Mouse (Mus musculus) embryo, embryonic 10.5 days (tissue): ENCODE measurements at regions not wholly inside any gene's neighbourhood (a gene's known extent, or its start where the extent isn't known, plus 50 kb on each side); places are given as distances from the start of the nearest gene placed in this dataset.

Experiments
- DNase-seq: peaks from one replicate; pipeline ENCODE4 v3.0.0-alpha.2; 2015; ENCODE audit warnings: low spot score

DNA sequence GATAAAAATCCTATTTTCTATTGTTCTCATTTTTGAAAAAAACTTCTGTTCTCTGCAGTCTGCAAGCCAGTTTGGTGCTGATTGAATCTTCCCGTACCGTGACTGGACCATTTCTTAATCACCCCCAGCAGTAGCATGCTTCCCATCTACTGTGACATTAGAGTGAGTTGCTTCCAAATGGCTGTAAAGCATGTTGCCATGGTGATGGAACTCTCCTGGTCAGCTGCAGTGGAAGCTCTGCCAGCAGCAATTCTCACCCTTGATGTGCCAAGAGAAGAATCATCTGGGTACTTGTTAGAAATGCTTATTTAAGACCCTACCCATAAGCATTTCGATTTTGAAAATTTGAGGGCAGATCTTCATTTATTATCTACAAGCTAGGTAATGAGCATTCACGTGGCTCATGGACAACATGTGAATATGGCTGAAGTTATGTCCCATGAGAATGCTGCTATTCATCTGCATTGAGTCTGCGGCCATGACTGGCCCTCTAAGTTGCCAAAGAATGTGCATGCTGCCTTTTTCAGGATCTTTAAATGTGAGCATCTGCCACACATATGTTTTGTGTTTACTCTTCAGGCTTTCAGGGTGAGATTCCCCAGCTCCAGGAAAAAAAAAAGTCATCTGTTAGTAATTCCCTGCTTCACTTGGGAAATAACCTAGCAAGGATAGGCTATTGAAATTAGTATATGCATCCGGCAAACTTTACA, 62.8 kb downstream of the H2al1n start:
- DNase-seq = peak; percentile 49

DNA sequence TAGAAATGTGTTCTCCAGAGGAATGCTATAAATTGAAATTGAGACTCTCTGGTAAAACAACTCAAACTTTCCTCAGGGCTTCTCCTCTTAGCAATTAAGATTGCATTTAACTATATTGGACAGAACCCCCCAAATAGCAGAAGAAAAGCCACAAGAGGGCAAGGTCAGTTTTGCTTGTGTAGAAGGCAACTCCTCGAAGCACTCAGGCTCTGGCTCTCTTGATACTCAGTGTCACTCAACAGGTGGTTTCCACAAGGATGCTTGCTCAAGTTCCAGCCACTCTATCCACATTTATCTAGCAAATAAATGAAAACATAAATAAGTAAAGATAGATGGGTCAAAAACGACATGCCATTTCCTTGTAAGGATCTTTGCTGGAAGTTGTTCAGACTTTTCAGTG, 68.4 kb downstream of the H2al1n start:
- no peak for DNase-seq

DNA sequence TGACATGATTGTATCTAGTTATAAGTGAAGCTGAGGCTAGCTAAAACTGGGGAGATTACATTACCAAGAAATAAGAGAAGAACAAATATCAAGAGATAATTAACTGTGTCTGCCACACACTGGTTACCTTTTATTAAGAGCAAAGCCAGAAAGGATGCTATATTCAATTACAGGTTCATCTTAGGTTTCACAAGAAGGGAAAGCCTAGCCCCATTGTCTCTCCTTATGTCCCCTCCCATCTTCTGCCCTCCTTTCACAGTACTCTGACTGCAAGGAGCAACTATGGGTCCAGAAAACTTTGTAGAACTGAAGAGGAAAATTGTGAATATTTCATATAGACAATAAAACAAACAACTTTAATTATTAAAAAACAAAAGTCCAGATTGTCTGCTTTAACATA, 68.8 kb downstream of the H2al1n start:
- DNase-seq = no peak

DNA sequence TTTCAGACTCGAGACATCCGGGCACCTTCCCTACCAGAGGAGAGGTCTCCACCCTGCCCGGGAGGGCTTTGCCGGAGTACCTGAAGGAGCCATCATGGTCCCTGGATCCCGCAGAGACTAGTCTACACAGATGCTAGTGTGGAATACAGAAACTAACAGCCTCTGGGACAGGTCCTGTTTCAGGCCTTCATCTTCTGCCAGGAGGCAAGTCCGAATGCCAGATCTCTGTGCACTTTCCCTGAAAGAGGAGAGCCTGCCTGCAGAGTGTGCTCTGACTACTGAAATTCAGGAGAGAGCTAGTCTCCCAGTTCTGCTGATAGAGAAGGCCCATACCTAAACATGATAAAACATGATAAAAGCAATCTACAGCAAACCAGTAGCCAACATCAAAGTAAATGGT, 83.9 kb downstream of the H2al1n start:
- no peak for DNase-seq

DNA sequence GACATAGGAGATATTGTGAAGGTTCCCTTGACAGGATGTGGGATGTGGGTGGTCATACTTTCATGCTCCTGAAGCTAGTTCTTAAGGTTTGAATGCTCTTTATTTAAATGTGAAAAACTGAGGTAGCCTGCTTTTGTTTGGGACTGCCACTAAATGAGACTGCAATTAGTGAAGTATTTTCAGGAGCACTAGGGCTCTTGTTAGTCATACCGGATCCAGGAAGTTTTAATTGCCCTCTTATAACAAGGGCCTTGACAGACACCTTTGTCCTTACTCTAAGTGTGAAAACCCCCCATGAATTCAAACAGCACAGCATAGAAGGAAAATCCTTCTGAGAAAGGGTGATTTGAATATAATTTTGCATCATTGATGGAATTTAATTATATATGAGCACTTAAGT, 91.2 kb downstream of the H2al1n start:
- no peak for DNase-seq

DNA sequence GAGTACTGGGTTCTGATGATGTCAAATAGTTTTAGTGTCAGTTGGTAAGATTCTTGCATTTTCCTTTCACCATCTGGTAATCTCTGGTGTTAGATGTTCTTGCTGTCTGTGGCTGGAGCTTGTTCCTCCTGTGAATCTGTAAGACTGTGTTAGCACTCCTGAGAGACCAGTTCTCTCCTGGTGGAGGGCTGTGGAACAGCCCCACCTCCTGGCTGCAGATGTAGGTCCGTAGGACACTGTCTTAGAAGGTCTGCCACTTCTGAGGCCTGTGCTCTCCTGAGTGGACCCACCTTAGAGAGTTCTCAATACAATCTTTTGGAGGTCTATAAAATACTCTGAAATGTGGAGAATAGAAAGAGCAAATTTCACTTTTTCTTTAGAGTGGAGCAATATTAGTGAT, 101.8 kb downstream of the H2al1n start:
- peak; percentile 1 for DNase-seq

DNA sequence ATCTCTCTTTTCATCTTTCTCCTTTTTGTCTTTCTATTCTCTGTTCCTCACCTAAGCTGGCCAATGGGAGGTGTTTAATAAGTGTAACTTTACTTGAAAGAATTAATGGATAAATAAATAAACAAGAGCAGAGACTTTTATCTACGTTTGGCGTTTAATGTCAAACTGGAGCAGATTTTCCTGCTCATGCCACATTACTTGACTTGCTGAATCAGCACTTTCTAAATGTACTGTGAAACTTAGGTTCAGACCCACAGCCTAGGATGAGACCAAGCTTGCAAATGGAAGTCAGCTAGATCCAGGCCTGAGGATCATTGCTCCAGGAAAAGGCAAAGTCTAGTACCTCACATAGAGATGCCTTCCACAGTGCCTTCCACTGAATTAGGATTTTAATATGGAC, 141.5 kb downstream of the H2al1n start:
- DNase-seq = no peak

DNA sequence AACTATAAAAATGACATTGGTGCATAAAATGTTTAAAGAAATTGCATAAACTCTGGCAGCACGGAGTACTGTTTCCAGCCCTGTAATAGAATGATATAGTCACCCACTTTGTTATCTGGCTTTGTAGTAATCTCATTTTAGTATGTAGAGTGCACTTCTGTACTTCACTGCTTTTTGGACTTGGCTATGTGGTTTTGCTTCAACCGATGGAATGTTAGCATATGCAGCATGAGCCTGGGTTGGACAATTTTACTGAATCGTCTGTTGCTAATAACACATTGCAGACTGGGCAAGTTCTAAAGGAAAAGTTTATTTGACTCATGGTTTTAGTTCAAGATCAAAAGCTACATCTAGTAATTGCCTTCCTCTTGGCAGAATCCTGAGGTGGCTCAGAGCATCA, 142.4 kb downstream of the H2al1n start:
- no peak for DNase-seq

DNA sequence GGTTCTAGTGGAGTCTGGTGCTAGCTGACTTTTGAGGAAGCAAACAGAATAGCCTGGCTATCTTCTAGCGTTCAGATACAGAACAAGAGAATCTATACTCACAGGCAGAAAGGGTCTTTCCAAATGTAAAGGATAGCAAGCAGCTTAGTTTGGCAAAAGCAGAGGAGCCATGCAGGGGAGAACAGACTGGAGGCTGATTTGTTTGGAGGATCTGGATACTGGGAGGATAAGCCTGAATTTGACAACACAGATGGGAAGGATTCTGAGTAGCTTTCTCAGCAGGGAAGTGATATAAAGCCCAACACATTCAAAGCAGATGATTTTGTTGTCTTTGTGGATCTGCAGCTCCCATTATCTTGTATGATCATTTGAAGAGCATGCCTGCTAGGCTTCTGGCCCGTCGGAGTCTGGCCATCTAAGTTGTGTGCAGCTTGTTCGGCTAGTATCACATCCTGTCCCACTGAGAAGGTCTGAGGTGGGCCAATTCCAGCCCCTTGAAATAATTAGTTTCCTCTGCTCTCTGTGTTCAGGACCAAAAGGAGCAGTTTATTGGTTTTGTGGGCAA, 145.6 kb downstream of the H2al1n start:
- DNase-seq = no peak
